Mouse (Mus musculus) intestine, embryonic 14.5 days (tissue): ENCODE measurements around the gene Ptprj. TPM values are rescaled to one million over a fixed set of nuclear protein-coding genes. Genes with fewer than 3 reads are reported as not detected.

Source experiments
- ATAC-seq: fragments of 200-750 bp; cut with Nextera tagmentation; replicated peaks from 2 replicates; pipeline ENCODE4 v1.8.0; 2017; ENCODE audit warnings: low read depth, moderate number of reproducible peaks, moderate TSS enrichment, moderate library complexity; ENCODE audit not compliant: low FRiP score, low TSS enrichment
- DNase-seq: peaks from one replicate; pipeline ENCODE4 v3.0.0-alpha.2; 2018; ENCODE audit warnings: low spot score
- H3K27ac ChIP-seq: fragments of 300-500 bp; sonication (generic); 2 replicates; pipeline ENCODE4 v1.5.1; 2014; ENCODE audit warnings: low read depth, mild to moderate bottlenecking, control low read depth
- H3K27me3 ChIP-seq: fragments of 300-500 bp; sonication (generic); replicated peaks from 2 replicates; pipeline ENCODE4 v1.6.1; 2014; ENCODE audit warnings: low read length, control low read depth; ENCODE audit not compliant: control insufficient read depth, insufficient read depth
- H3K36me3 ChIP-seq: fragments of 300-500 bp; sonication (generic); 2 replicates; pipeline ENCODE4 v1.6.1; 2014; ENCODE audit warnings: low read length, control low read depth; ENCODE audit not compliant: control insufficient read depth, insufficient read depth
- H3K4me1 ChIP-seq: fragments of 300-500 bp; sonication (generic); replicated peaks from 2 replicates; pipeline ENCODE4 v1.6.1; 2014; ENCODE audit warnings: low read length, control low read depth, mixed read lengths; ENCODE audit not compliant: control insufficient read depth, insufficient read depth
- H3K4me2 ChIP-seq: fragments of 300-500 bp; sonication (generic); 2 replicates; pipeline ENCODE4 v1.6.1; 2014; ENCODE audit warnings: low read length
- H3K4me3 ChIP-seq: fragments of 300-500 bp; sonication (generic); 2 replicates; pipeline ENCODE4 v1.5.1; 2014; ENCODE audit warnings: low read depth, low read length, control low read depth, mixed read lengths
- H3K9ac ChIP-seq: fragments of 300-500 bp; sonication (generic); 2 replicates; pipeline ENCODE4 v1.6.1; 2014; ENCODE audit warnings: mild to moderate bottlenecking, low read length
- H3K9me3 ChIP-seq: fragments of 300-500 bp; sonication (generic); 2 replicates; pipeline ENCODE4 v1.6.1; 2016; ENCODE audit warnings: low read length, control low read depth; ENCODE audit not compliant: control insufficient read depth
- WGBS: fragments of 180-500 bp; shearing (Covaris S2); extraction: QIAGEN DNeasy Blood & Tissue Kit; methylation state at CpG from one replicate; pipeline ENCODE4 v1.1.7; 2014; 5-methylcytosine and 5-hydroxymethylcytosine counted together
- polyA plus RNA-seq: library from polyadenylated mRNA; unstranded; fragments of >200 nt; fragmentation: Nextera tagmentation; extraction: Ambion mirVana; gene quantifications from 2 replicates; pipeline ENCODE4 v1.2.1, GENCODE M21; 2014

The Ptprj gene
- polyA plus RNA-seq, 1 experiment from 2014 or later = 8.3 TPM

DNA sequence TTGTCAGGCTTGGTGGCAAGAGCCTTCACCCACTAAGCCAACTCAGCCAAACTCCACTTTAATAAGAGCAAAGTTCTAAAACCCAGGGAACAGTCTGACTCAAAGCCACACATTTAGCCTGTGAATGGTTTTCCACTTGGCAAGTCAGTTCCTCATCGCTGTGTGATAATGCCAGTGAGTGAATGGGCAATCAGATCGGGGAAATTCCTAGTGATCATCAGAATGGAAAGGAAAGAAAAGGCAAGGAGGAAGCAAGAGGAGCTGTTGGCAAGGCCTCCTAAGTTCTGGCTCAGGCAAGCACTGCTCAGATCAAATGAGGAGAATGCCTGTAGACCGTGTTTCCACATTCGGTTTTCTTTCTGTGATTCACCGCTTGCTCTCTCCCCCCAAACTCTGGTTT lies 35.2 kb downstream of the Ptprj start:
- Histone ChIP-seq H3K4me1 (peaks cover 3% of the 10 kb centered on the region; the same call in 1 of the 2 replicates), H3K27ac (no peak overlapping the region), H3K9me3 (no peaks in the 10 kb centered on the region), H3K9ac (no peak overlapping the region), H3K4me3 (no peak overlapping the region), H3K27me3 (no peaks in the 10 kb centered on the region), H3K4me2 (no peak overlapping the region), H3K36me3 (no peaks in the 10 kb centered on the region)
- WGBS = 83% methylated on average over 5 of the region's 5 CpGs
- DNase-seq (no peak), ATAC-seq (no peak)

DNA sequence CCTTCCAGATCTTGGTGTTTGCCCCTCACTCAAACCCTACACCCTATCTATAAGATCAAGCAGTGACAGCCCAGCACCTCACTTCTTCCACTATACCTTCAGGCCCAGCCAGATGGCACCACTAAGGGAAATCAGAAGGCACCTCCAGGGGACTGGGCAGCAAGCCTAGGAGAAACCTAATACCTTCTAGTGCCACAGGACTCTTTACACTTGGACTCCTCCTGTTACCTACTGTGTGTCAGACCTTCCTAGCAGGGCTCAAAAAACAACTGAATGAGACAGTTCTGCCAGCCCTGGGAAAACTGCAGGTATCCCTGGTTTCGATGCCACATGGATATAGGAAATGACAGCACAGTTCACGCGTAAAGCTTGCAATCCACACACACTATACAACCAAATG lies 36.5 kb downstream of the Ptprj start:
- 91% methylated on average over 3 of the region's 3 CpGs for WGBS
- H3K4me3 ChIP-seq = no peak overlapping the region
- no peak overlapping the region for H3K4me2 ChIP-seq
- 0 out of 2 replicates have a peak, but pooled peaks cover 3% of the 10 kb centered on the region for H3K4me1 ChIP-seq
- no peaks in the 10 kb centered on the region for H3K36me3 ChIP-seq
- ATAC-seq (no peak), DNase-seq (no peak)
- H3K27ac ChIP-seq = no peak overlapping the region
- no peaks in the 10 kb centered on the region for H3K9me3 ChIP-seq
- no peaks in the 10 kb centered on the region for H3K27me3 ChIP-seq
- no peak overlapping the region for H3K9ac ChIP-seq

DNA sequence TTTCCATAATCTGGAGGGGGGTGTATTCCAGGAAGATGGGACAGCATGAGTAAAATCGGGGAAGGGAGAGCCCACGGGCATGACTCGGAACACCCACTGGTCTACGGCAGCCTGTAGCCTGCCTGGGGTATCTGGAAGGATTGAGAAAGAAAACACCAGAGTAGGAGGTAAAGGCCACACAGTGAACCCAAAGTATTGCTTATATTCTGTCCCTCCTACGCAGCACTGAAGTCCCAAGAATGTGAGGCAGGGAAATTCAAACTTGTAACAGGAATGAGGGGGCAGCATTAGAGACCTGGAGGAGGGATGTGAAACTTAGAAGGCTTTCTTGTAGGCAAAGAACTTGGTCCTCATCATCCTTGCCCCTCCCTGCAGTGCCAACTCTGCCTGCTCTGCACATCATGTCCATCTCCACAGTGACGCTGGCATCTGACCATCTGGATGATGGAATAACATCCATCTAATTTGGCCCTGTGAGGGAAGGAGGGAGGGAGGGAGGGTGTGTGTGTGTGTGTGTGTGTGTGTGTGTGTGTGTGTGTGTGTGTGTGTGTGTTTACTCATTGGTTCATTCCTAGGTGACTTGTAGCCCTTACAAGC lies 37.2 kb downstream of the Ptprj start:
- ATAC-seq (no peak), DNase-seq (no peak)
- no peaks in the 10 kb centered on the region for H3K36me3 ChIP-seq
- H3K9ac ChIP-seq = no peak overlapping the region
- 94% methylated on average over 6 of the region's 6 CpGs for WGBS
- 0 out of 2 replicates have a peak, but pooled peaks cover 5% of the 10 kb centered on the region for H3K4me1 ChIP-seq
- no peak overlapping the region for H3K27ac ChIP-seq
- no peak overlapping the region for H3K4me3 ChIP-seq
- H3K9me3 ChIP-seq = no peaks in the 10 kb centered on the region
- H3K27me3 ChIP-seq = no peaks in the 10 kb centered on the region
- H3K4me2 ChIP-seq = no peak overlapping the region

DNA sequence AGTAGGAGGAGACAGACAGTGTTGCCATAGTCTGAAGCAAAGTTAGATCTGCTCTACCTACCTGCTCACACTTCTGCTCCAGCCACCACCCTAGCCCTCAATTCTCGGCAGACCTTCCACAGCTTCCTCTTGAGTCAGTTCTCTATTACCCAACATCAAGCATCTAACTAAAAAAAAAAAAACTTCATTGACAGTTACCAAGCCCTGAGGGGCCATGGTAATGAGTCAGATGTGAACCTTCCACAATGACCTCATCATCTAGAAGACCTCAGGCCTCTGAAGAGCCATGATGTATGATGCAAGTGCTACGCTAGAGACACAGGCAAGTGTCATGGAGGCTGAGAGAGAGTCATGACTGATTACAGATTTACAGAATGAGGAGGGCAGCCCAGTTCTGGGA lies 37.8 kb downstream of the Ptprj start:
- no peak for ATAC-seq
- Histone ChIP-seq H3K9me3 (no peaks in the 10 kb centered on the region), H3K9ac (no peak overlapping the region), H3K36me3 (no peaks in the 10 kb centered on the region), H3K4me3 (no peak overlapping the region), H3K27ac (no peak overlapping the region), H3K4me1 (0 out of 2 replicates have a peak, but pooled peaks cover 5% of the 10 kb centered on the region), H3K27me3 (no peaks in the 10 kb centered on the region), H3K4me2 (no peak overlapping the region)
- DNase-seq = no peak
- 89% methylated on average over 2 of the region's 2 CpGs for WGBS

DNA sequence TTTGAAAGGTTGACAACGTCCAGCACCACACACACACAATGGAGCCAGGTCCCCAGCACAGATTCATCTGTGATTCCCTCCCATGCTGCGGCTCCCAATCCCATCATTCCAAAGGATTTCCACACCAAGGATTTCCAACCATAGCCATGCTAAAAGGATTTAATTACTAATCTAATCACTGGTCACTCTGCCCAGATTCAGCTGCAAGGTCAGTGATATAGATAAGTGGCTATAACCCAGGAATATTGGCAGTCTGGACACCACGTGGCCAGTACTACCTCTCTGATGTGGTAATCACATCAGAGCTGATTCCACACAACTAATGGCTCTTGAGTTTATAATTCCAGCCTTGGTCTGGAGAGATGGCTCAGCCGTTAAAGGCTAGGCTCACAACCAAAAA lies 41.2 kb downstream of the Ptprj start:
- ATAC-seq = no peak

DNA sequence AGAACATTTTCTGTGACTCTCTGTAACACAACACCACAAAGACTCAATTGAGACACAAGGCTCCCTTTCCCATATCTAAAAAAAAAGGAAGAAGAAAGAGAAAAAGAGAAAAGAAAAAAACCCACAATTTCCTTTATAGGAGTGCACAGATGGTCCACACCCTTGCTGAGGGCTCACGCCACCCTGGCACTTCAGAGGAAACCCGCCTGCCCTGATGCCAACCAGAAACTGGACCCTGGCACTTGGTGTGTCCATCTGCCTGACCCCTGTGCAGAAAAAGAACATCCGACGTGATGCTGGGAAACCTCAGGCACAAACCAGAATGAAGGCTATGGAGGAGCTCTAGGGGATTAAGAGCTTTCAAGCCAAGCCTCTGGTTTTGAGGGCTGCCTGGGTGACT lies 43.2 kb downstream of the Ptprj start:
- Histone ChIP-seq H3K36me3 (no peaks in the 10 kb centered on the region), H3K4me3 (no peak overlapping the region), H3K9me3 (no peaks in the 10 kb centered on the region), H3K4me2 (no peak overlapping the region), H3K27me3 (no peaks in the 10 kb centered on the region), H3K27ac (no peak overlapping the region), H3K4me1 (peaks cover 2% of the 10 kb centered on the region; the same call in 1 of the 2 replicates), H3K9ac (no peak overlapping the region)
- ATAC-seq (no peak), DNase-seq (no peak)
- WGBS = 63% methylated on average over 4 of the region's 4 CpGs

More for the DNA sequence above, 41.2 kb downstream of the Ptprj start:
- no peak overlapping the region for H3K4me2 ChIP-seq
- H3K4me3 ChIP-seq = no peak overlapping the region
- 84% methylated on average over 4 of the region's 4 CpGs for WGBS
- no peaks in the 10 kb centered on the region for H3K36me3 ChIP-seq
- H3K9me3 ChIP-seq = no peaks in the 10 kb centered on the region
- no peak overlapping the region for H3K27ac ChIP-seq
- H3K9ac ChIP-seq = no peak overlapping the region
- H3K27me3 ChIP-seq = no peaks in the 10 kb centered on the region
- H3K4me1 ChIP-seq = peaks cover 5% of the 10 kb centered on the region; the same call in 1 of the 2 replicates
- no peak for DNase-seq

DNA sequence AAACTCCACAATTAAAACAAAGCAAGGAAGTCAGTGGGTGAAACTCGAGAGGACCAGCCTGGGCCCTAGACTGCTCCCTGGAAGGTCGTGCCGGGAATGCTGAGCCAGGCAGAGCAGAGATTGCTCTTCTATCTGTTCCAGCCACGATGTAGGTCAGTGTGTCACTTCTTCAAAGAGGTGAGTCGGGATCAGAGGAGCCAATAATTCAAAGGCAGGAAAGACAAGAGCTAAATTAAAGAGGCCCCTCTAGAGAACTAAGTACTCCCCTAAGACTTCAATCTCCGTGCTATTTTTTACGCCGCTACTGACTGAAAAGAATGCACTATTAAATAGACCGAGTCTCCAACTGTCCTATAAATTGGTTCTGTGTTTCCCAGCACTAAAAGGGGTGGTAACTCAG lies 43.9 kb downstream of the Ptprj start:
- no peak overlapping the region for H3K4me2 ChIP-seq
- no peaks in the 10 kb centered on the region for H3K9me3 ChIP-seq
- no peaks in the 10 kb centered on the region for H3K27me3 ChIP-seq
- no peak overlapping the region for H3K27ac ChIP-seq
- DNase-seq = no peak
- H3K4me3 ChIP-seq = no peak overlapping the region
- no peak overlapping the region for H3K9ac ChIP-seq
- WGBS = 28% methylated on average over 9 of the region's 9 CpGs
- no peaks in the 10 kb centered on the region for H3K36me3 ChIP-seq
- peaks cover 2% of the 10 kb centered on the region; the same call in 1 of the 2 replicates for H3K4me1 ChIP-seq
- no peak for ATAC-seq

DNA sequence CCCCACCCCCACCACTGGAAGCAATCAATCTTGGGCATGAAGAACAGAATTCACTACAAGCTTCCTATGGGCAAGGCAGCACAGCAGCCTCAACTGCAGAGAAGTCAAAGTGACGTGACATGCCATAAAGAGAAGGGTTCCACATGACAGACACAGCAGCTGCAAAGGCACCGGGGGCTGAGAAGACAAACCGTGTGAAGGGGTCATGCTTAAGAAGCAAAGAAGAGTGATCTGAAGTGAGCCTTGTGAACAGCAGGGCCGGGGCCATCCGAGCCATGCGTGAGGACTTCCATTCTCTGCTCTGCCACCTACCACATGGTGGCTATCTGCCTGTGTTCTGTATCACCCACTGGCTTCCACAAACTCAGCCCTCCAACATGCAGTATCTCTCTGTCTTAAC lies 45.7 kb downstream of the Ptprj start:
- DNase-seq (no peak), ATAC-seq (no peak)
- WGBS = 79% methylated on average over 6 of the region's 6 CpGs
- Histone ChIP-seq H3K9ac (no peak overlapping the region), H3K4me1 (peaks cover 2% of the 10 kb centered on the region; the same call in 1 of the 2 replicates), H3K4me2 (no peak overlapping the region), H3K4me3 (no peak overlapping the region), H3K9me3 (no peaks in the 10 kb centered on the region), H3K27me3 (no peaks in the 10 kb centered on the region), H3K36me3 (no peaks in the 10 kb centered on the region), H3K27ac (no peak overlapping the region)

DNA sequence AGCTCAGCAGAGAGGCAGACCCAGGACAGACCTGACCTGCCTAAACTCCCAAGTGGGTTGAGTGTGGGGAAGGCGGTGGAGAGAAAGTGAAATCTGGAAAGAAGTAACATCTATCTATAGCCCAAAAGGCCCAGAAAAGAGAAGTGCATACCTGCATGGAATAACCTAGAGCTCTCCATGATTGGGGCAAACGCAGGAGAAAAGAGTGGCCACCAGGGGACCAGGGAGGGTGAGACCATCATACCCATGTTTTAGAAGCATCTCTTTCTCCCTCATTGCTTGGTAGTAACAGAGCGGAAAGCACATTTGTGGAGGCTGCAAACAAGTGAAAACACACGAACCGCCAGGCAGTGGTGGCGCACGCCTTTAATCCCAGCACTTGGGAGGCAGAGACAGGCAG lies 46.5 kb downstream of the Ptprj start:
- 94% methylated on average over 7 of the region's 7 CpGs for WGBS
- Histone ChIP-seq H3K27me3 (no peaks in the 10 kb centered on the region), H3K4me2 (no peak overlapping the region), H3K9me3 (no peaks in the 10 kb centered on the region), H3K36me3 (no peaks in the 10 kb centered on the region), H3K4me3 (no peak overlapping the region), H3K27ac (no peak overlapping the region), H3K9ac (no peak overlapping the region), H3K4me1 (peaks cover 2% of the 10 kb centered on the region; the same call in 1 of the 2 replicates)
- ATAC-seq (no peak), DNase-seq (no peak)
